Mouse (Mus musculus) myocyte (in vitro differentiated cells): Measurements from ENCODE around the gene Dntt. TPM values are rescaled to one million over a fixed set of nuclear protein-coding genes. Genes with fewer than 3 reads are reported as not detected.

Experiments
- H3K27me3 ChIP-seq: one replicate; pipeline ENCODE4 v1.6.1; 2011; ENCODE audit not compliant: control insufficient read depth, insufficient read depth, insufficient read length
- H3K36me3 ChIP-seq: one replicate; pipeline ENCODE4 v1.6.1; 2011; ENCODE audit not compliant: control insufficient read depth, insufficient read depth
- H3K4me2 ChIP-seq: one replicate; pipeline ENCODE4 v1.6.1; 2011; ENCODE audit warnings: low read depth, control low read depth
- H3K4me3 ChIP-seq: one replicate; pipeline ENCODE4 v1.5.1; 2011; ENCODE audit warnings: mild to moderate bottlenecking, control low read depth, moderate library complexity
- H3K79me2 ChIP-seq: one replicate; pipeline ENCODE4 v1.6.1; 2011; ENCODE audit not compliant: control insufficient read depth, insufficient read depth
- H3ac ChIP-seq: one replicate; pipeline ENCODE4 v1.6.1; 2011; ENCODE audit not compliant: control insufficient read depth, insufficient read length
- CEBPB ChIP-seq: IDR thresholded peaks from 2 replicates; pipeline ENCODE4 v1.6.1; 2011; ENCODE audit warnings: mild to moderate bottlenecking, moderate library complexity; ENCODE audit not compliant: poor library complexity, insufficient read depth, severe bottlenecking
- E2F4 ChIP-seq: IDR thresholded peaks from one replicate; pipeline ENCODE4 v1.6.1; 2011; ENCODE audit warnings: mild to moderate bottlenecking, control low read depth, moderate library complexity; ENCODE audit not compliant: insufficient read depth
- MAX ChIP-seq: IDR thresholded peaks from one replicate; pipeline ENCODE4 v1.6.1; 2011; ENCODE audit warnings: low read depth, mild to moderate bottlenecking, control low read depth
- MYOD1 ChIP-seq, 3 experiments: IDR thresholded peaks; one replicate each; pipeline ENCODE4 v1.6.1; 2011; ENCODE audit warnings: control low read depth in 2 of 3, low read depth in 2 of 3, mild to moderate bottlenecking in 2 of 3, moderate library complexity in 1 of 3; ENCODE audit not compliant: insufficient read length in 2 of 3, control insufficient read depth in 1 of 3
- MYOG ChIP-seq, 3 experiments: IDR thresholded peaks; one replicate each; pipeline ENCODE4 v1.6.1; 2011; ENCODE audit warnings: control low read depth in 2 of 3, low read depth in 2 of 3, mild to moderate bottlenecking in 2 of 3; ENCODE audit not compliant: insufficient read length in 2 of 3, control insufficient read depth in 1 of 3, insufficient read depth in 1 of 3
- POLR2A ChIP-seq: IDR thresholded peaks from one replicate; pipeline ENCODE4 v1.6.1; 2011; ENCODE audit warnings: low read depth, mild to moderate bottlenecking, control low read depth, moderate library complexity; ENCODE audit not compliant: insufficient read length
- POLR2AphosphoS2 ChIP-seq: IDR thresholded peaks from one replicate; pipeline ENCODE4 v1.6.1; 2011; ENCODE audit warnings: low read depth, control low read depth; ENCODE audit not compliant: insufficient read length
- REST ChIP-seq: IDR thresholded peaks from one replicate; pipeline ENCODE4 v1.6.1; 2011; ENCODE audit warnings: mild to moderate bottlenecking, control low read depth, moderate library complexity; ENCODE audit not compliant: insufficient read depth, insufficient read length
- SRF ChIP-seq: IDR thresholded peaks from one replicate; pipeline ENCODE4 v1.6.1; 2011; ENCODE audit warnings: low read depth; ENCODE audit not compliant: control insufficient read depth, insufficient read length
- TCF12 ChIP-seq: IDR thresholded peaks from one replicate; pipeline ENCODE4 v1.6.1; 2011; ENCODE audit warnings: mild to moderate bottlenecking, control low read depth; ENCODE audit not compliant: poor library complexity, insufficient read depth, severe bottlenecking
- TCF3 ChIP-seq: IDR thresholded peaks from one replicate; pipeline ENCODE4 v1.6.1; 2011; ENCODE audit warnings: low read depth, control low read depth; ENCODE audit not compliant: insufficient read length
- USF1 ChIP-seq: IDR thresholded peaks from one replicate; pipeline ENCODE4 v1.6.1; 2011; ENCODE audit warnings: low read depth, mild to moderate bottlenecking, control low read depth, moderate library complexity
- polyA plus RNA-seq: library from polyadenylated mRNA; unstranded; fragments of >200 nt; fragmentation: generic; extraction: Trizol; gene quantifications from one replicate; pipeline ENCODE4 v1.2.1, GENCODE M21; 2012; ENCODE audit warnings: missing spikeins

The Dntt gene
- polyA plus RNA-seq, 1 experiment = 0.02 TPM

DNA sequence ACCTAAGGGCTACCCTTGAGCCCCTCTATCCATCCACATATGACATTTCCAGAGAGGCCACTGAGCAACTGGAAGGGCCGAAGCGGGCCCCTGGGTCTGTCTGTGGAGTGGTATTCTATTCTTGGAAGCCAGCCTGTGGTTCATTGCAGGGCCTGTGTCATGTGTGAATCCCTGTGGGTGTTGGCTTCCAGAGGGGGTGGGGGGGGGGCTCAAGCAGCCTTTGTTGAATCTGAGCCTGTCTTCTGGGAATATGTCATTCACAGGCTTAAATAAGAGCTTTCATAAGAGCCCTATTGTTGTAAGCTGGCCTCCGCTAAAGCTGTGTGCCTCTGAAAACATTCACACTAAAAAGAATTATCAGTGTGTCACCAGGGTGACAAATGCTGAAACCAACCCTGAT is 52.5 kb downstream of the Dntt start:
- no peak for TF ChIP-seq POLR2AphosphoS2
- TF ChIP-seq E2F4 = no peak
- TF ChIP-seq TCF12 = no peak
- TF ChIP-seq SRF = no peak
- TF ChIP-seq POLR2A = no peak
- TF ChIP-seq USF1 = no peak
- no peak for TF ChIP-seq MYOD1 (IDR thresholded peaks at IDR 0.05; ENCODE audit: control insufficient read depth in 1 of 3, insufficient read length in 2 of 3, low read depth in 2 of 3)
- TF ChIP-seq TCF3 = no peak
- TF ChIP-seq CEBPB = no peak
- TF ChIP-seq REST = no peak
- no peak for TF ChIP-seq MYOG (IDR thresholded peaks at IDR 0.05; ENCODE audit: control insufficient read depth in 1 of 3, insufficient read depth in 1 of 3, insufficient read length in 2 of 3, low read depth in 2 of 3)
- no peak for TF ChIP-seq MAX
- Histone ChIP-seq H3K4me2 (no peak overlapping the region), H3K27me3 (peaks cover 58% of the 10 kb centered on the region), H3K4me3 (no peak overlapping the region), H3ac (no peak overlapping the region), H3K79me2 (no peaks in the 10 kb centered on the region), H3K36me3 (no peaks in the 10 kb centered on the region)

DNA sequence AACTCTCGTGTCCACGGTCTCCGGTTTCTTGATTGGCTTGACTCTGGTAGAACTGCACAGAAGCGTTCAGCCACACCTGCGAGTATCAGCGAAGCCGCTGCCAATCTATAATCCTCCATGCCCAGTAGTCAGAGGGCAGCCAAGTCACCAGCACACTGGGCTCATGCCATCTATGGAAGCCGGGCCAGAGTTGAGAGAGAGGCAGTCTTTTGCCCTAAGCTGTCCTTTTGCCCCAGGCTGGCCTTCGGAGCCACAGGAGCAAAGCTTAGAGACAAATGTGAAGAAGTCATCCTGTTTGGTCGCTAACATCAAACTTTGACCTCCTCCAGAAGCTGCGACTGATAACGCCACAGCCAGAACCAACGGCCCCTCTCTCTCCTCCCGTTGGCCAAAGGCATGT is 54.6 kb downstream of the Dntt start:
- peaks cover 59% of the 10 kb centered on the region for H3K27me3 ChIP-seq
- H3ac ChIP-seq = no peak overlapping the region
- no peaks in the 10 kb centered on the region for H3K79me2 ChIP-seq
- no peak overlapping the region for H3K4me2 ChIP-seq
- TF ChIP-seq E2F4 (no peak), MYOD1 (IDR thresholded peaks at IDR 0.05; ENCODE audit: control insufficient read depth in 1 of 3, insufficient read length in 2 of 3, low read depth in 2 of 3) (no peak), REST (no peak), TCF12 (no peak), TCF3 (no peak), MYOG (IDR thresholded peaks at IDR 0.05; ENCODE audit: control insufficient read depth in 1 of 3, insufficient read depth in 1 of 3, insufficient read length in 2 of 3, low read depth in 2 of 3) (no peak), CEBPB (no peak), USF1 (no peak), MAX (no peak), POLR2A (no peak)
- no peaks in the 10 kb centered on the region for H3K36me3 ChIP-seq
- H3K4me3 ChIP-seq = no peak overlapping the region

- no peaks in the 10 kb centered on the region for H3K36me3 ChIP-seq
- no peak overlapping the region for H3ac ChIP-seq
- no peak overlapping the region for H3K4me2 ChIP-seq
- no peaks in the 10 kb centered on the region for H3K79me2 ChIP-seq
- peaks cover 62% of the 10 kb centered on the region for H3K27me3 ChIP-seq
- TF ChIP-seq POLR2AphosphoS2 = no peak
- TF ChIP-seq CEBPB = no peak
- TF ChIP-seq MYOD1 (IDR thresholded peaks at IDR 0.05; ENCODE audit: control insufficient read depth in 1 of 3, insufficient read length in 2 of 3, low read depth in 2 of 3) = no peak
- no peak for TF ChIP-seq MAX
- TF ChIP-seq TCF3 = no peak
- TF ChIP-seq POLR2A = no peak
- no peak for TF ChIP-seq TCF12
- TF ChIP-seq MYOG (IDR thresholded peaks at IDR 0.05; ENCODE audit: control insufficient read depth in 1 of 3, insufficient read depth in 1 of 3, insufficient read length in 2 of 3, low read depth in 2 of 3) = no peak
- no peak for TF ChIP-seq E2F4
- no peak overlapping the region for H3K4me3 ChIP-seq
Measured at GRCm38 (mm10) chr19:41086289-41086688, 57.2 kb downstream of the Dntt start.

DNA sequence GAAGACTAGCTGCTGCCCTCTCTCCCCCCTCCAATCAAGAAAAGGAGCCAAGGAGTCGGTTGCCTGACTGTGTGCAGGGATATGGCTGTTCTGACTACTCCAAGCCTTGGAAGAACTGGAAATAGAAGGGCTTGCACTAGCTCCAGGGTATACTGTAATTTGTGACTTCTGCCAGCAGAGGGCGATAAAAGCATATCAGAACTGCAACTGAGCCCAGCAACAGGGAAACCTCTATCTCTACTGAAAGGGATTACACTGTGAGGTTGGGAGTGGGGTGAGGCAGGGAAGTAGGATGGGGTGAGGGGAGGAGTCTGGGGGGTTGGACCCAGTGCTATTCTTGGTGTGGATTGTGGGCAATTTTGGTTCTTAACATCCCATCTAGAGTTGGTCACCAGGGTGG is 57.6 kb downstream of the Dntt start:
- H3K79me2 ChIP-seq = no peaks in the 10 kb centered on the region
- no peak overlapping the region for H3K4me3 ChIP-seq
- TF ChIP-seq MYOG (IDR thresholded peaks at IDR 0.05; ENCODE audit: control insufficient read depth in 1 of 3, insufficient read depth in 1 of 3, insufficient read length in 2 of 3, low read depth in 2 of 3) (no peak), POLR2A (no peak), SRF (no peak), USF1 (no peak), E2F4 (no peak), MAX (no peak)
- H3K27me3 ChIP-seq = peaks cover 66% of the 10 kb centered on the region
- no peak overlapping the region for H3K4me2 ChIP-seq
- H3K36me3 ChIP-seq = no peaks in the 10 kb centered on the region
- H3ac ChIP-seq = no peak overlapping the region

DNA sequence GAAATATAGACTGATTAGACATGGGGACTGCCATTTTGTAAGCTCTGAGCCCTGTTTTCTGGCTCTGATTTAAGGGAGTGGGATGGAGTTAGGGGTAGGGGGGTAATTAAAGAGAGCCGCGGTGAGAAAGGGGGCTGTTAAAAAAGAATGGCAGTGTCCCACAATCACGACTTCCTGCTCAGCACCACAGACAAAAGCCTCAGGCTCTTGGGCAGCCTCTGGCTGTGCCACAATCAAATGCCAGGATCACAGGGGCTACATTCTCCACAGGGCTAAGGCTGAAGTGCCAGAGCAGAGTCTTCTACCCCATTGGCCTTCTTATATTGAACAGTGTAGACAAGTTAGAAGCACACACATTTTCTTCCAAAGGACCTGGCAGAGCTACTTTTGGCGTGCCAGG is 58.8 kb downstream of the Dntt start:
- H3K79me2 ChIP-seq = no peaks in the 10 kb centered on the region
- no peak for TF ChIP-seq USF1
- no peak for TF ChIP-seq POLR2AphosphoS2
- no peak for TF ChIP-seq TCF3
- TF ChIP-seq MAX = no peak
- TF ChIP-seq POLR2A = no peak
- no peak for TF ChIP-seq SRF
- no peak for TF ChIP-seq MYOD1 (IDR thresholded peaks at IDR 0.05; ENCODE audit: control insufficient read depth in 1 of 3, insufficient read length in 2 of 3, low read depth in 2 of 3)
- H3K4me3 ChIP-seq = no peak overlapping the region
- H3K4me2 ChIP-seq = no peak overlapping the region
- H3ac ChIP-seq = no peak overlapping the region
- H3K36me3 ChIP-seq = no peaks in the 10 kb centered on the region
- peaks cover 65% of the 10 kb centered on the region for H3K27me3 ChIP-seq
